Mouse (Mus musculus) thymus, adult 2 months (tissue): ENCODE data around the gene Tmc4.

ENCODE experiments used
- CTCF ChIP-seq: fragments of 200-500 bp; IDR thresholded peaks from 2 replicates; pipeline ENCODE4 v1.5.1; 2012; ENCODE audit warnings: mild to moderate bottlenecking, control low read depth, low read length, moderate library complexity, borderline replicate concordance; ENCODE audit not compliant: control insufficient read depth, poor library complexity, insufficient read depth; ENCODE audit errors: extremely low read depth
- POLR2A ChIP-seq: fragments of 200-500 bp; IDR thresholded peaks from 2 replicates; pipeline ENCODE4 v1.6.1; 2012; ENCODE audit warnings: mild to moderate bottlenecking, low read length, control low read depth, moderate library complexity; ENCODE audit not compliant: control insufficient read depth, poor library complexity, insufficient read depth; ENCODE audit errors: extremely low read depth

- TF ChIP-seq CTCF = no peak
- TF ChIP-seq POLR2A = peak; percentile 52; the same call in 1 of the 2 replicates
These were observed 47.5 kb downstream of the Tmc4 start, which contains the start of the genes Tfpt and Prpf31 for GRCm38 (mm10) chr7:3629543-3630477.
